Mouse (Mus musculus): Measurements from ENCODE around the gene Nhej1.

- TF ChIP-seq EP300 (optimal IDR thresholded peaks at IDR 0.05) (no peak), CTCF (IDR thresholded peaks at IDR 0.05; ENCODE audit: low read depth) (no peak)
Measured at GRCm38 (mm10) chr1:75014210-75014845, 110.7 kb downstream of the Nhej1 start.
